Mouse (Mus musculus): ENCODE measurements around the gene Lrr1. TPM values are rescaled to one million over a fixed set of nuclear protein-coding genes. Genes with fewer than 3 reads are reported as not detected.
A peak's percentile ranks its signal among the peaks of the same experiment; 100 is the strongest.

Lrr1 gene
- total RNA-seq, 1 experiment = 10.4 TPM

DNA sequence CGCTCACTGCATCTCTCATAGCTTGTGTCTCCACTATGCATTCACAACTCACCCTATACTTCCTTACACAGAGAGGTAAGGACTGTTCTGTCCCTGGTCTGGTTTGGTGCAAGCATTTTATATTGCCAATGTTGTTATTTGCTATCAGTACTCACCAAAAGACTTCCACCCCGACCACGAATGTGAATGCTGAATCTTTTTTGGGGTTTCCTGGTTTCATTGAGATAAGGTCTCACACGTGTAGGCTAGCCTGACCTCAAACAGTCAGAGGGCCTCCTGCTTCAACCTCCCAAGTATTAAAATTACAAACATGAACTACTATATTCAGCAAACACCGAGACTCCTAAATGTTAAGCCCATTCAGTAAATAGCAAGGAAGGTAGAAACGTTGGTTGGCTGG, 37.3 kb upstream of the Lrr1 start:
- TF ChIP-seq ZNF384 (IDR thresholded peaks at IDR 0.05; ENCODE audit: low read depth, low read length) = no peak
- TF ChIP-seq ZC3H11A (IDR thresholded peaks at IDR 0.05; ENCODE audit: borderline replicate concordance, low read depth, low read length) = no peak
- no peak for TF ChIP-seq HCFC1 (IDR thresholded peaks at IDR 0.05; ENCODE audit: borderline replicate concordance, insufficient read depth, low read length)
- TF ChIP-seq MAFK (IDR thresholded peaks at IDR 0.05; ENCODE audit: insufficient read depth, low read depth, low read length) = no peak
- no peak for TF ChIP-seq CHD2 (IDR thresholded peaks at IDR 0.05; ENCODE audit: low read depth, low read length)
- Histone ChIP-seq H3K4me1 (ENCODE audit: control insufficient read depth in 2 of 2, insufficient read depth in 2 of 2, low read length in 2 of 2, poor library complexity in 1 of 2) (peaks cover 6 to 9% of the 10 kb centered on the region in 2 experiments), H3K4me3 (ENCODE audit: insufficient read depth in 1 of 2, low read depth in 1 of 2, low read length in 2 of 2, poor library complexity in 1 of 2, severe bottlenecking in 1 of 2) (no peak overlapping the region), H3K9me3 (ENCODE audit: control insufficient read depth, insufficient read depth, low read depth, low read length) (no peaks in the 10 kb centered on the region), H3K27ac (ENCODE audit: insufficient read depth, low read depth, low read length, poor library complexity, severe bottlenecking) (no peak overlapping the region), H3K36me3 (ENCODE audit: control insufficient read depth, insufficient read depth, low read length, poor library complexity, severe bottlenecking) (no peaks in the 10 kb centered on the region), H3K9ac (ENCODE audit: insufficient read depth, low read depth, low read length, poor library complexity, severe bottlenecking) (no peak overlapping the region)
- DNase-seq (ENCODE audit: low read depth, low spot score) = no peak
- in situ Hi-C loops (cut with MboI; ENCODE audit: low sequenced_read_pairs in 2 of 2, unreplicated experiment in 2 of 2) = no loop called here

DNA sequence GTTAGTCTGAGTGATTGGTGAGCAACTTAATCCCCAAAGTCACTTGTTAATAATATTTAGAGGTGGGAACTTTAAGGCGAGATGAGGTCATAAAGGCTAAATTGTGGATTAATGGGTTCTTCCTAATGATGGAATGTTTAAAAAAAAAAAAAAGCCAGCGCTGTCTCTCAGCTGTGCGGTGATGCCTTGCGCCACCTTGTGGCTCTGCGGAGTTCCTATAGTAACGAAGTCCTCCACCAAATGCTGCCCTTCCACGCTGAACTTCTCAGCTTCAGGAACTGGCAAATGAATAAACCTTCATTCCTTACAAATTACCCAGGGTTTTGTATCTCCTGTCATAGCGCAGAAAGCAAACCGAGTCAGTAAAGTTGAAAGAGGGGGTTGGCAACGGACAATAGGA, 36.6 kb upstream of the Lrr1 start:
- Histone ChIP-seq H3K36me3 (ENCODE audit: control insufficient read depth, insufficient read depth, low read length, poor library complexity, severe bottlenecking) (no peaks in the 10 kb centered on the region), H3K27ac (ENCODE audit: insufficient read depth, low read depth, low read length, poor library complexity, severe bottlenecking) (no peak overlapping the region), H3K4me3 (ENCODE audit: insufficient read depth in 1 of 2, low read depth in 1 of 2, low read length in 2 of 2, poor library complexity in 1 of 2, severe bottlenecking in 1 of 2) (no peak overlapping the region), H3K4me1 (ENCODE audit: control insufficient read depth in 2 of 2, insufficient read depth in 2 of 2, low read length in 2 of 2, poor library complexity in 1 of 2) (peaks cover 6 to 9% of the 10 kb centered on the region in 2 experiments), H3K9me3 (ENCODE audit: control insufficient read depth, insufficient read depth, low read depth, low read length) (no peaks in the 10 kb centered on the region), H3K9ac (ENCODE audit: insufficient read depth, low read depth, low read length, poor library complexity, severe bottlenecking) (no peak overlapping the region)
- TF ChIP-seq MAFK (IDR thresholded peaks at IDR 0.05; ENCODE audit: insufficient read depth, low read depth, low read length) (no peak), ZNF384 (IDR thresholded peaks at IDR 0.05; ENCODE audit: low read depth, low read length) (peak; percentile 99), CHD2 (IDR thresholded peaks at IDR 0.05; ENCODE audit: low read depth, low read length) (no peak), ZC3H11A (IDR thresholded peaks at IDR 0.05; ENCODE audit: borderline replicate concordance, low read depth, low read length) (0 out of 2 replicates have a peak, but pooled peaks have one; percentile 18)
- in situ Hi-C loops (cut with MboI; ENCODE audit: low sequenced_read_pairs in 2 of 2, unreplicated experiment in 2 of 2) = no loop called here
- DNase-seq (ENCODE audit: low read depth, low spot score) = no peak

GRCm38 (mm10) chr12:69139201-69139600, 29.4 kb upstream of the Lrr1 start:
- TF ChIP-seq ZNF384 (IDR thresholded peaks at IDR 0.05; ENCODE audit: low read depth, low read length) (no peak), HCFC1 (IDR thresholded peaks at IDR 0.05; ENCODE audit: borderline replicate concordance, insufficient read depth, low read length) (no peak), CHD2 (IDR thresholded peaks at IDR 0.05; ENCODE audit: low read depth, low read length) (no peak), ZC3H11A (IDR thresholded peaks at IDR 0.05; ENCODE audit: borderline replicate concordance, low read depth, low read length) (no peak), MAFK (IDR thresholded peaks at IDR 0.05; ENCODE audit: insufficient read depth, low read depth, low read length) (no peak)

DNA sequence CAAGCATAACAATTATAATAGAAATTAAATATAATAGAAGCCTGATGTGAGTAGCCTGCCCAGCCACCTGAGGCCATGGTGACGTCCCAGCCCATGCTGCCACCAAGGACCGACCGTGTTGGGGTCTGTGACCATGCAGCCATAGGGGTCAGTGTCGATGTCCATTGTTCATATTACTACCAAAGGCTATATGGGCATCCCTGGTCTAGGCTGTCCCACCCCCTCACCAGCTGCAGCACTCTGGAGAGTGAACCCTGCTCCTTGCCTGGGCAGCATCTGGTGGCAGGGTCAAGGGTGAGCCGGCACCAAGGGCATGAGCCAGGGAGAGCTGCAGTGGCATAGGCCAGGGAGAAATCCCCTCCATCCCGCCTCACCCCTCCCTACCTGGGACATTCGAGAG, 28.8 kb upstream of the Lrr1 start:
- TF ChIP-seq ZNF384 (IDR thresholded peaks at IDR 0.05; ENCODE audit: low read depth, low read length) (no peak), MAFK (IDR thresholded peaks at IDR 0.05; ENCODE audit: insufficient read depth, low read depth, low read length) (no peak), CHD2 (IDR thresholded peaks at IDR 0.05; ENCODE audit: low read depth, low read length) (no peak), ZC3H11A (IDR thresholded peaks at IDR 0.05; ENCODE audit: borderline replicate concordance, low read depth, low read length) (no peak), HCFC1 (IDR thresholded peaks at IDR 0.05; ENCODE audit: borderline replicate concordance, insufficient read depth, low read length) (no peak)
- Histone ChIP-seq H3K9me3 (ENCODE audit: control insufficient read depth, insufficient read depth, low read depth, low read length) (no peaks in the 10 kb centered on the region), H3K4me3 (ENCODE audit: insufficient read depth in 1 of 2, low read depth in 1 of 2, low read length in 2 of 2, poor library complexity in 1 of 2, severe bottlenecking in 1 of 2) (no peak overlapping the region), H3K27ac (ENCODE audit: insufficient read depth, low read depth, low read length, poor library complexity, severe bottlenecking) (no peak overlapping the region), H3K4me1 (ENCODE audit: control insufficient read depth in 2 of 2, insufficient read depth in 2 of 2, low read length in 2 of 2, poor library complexity in 1 of 2) (peaks cover 0 to 6% of the 10 kb centered on the region in 2 experiments; a peak in 1 of 4 replicates), H3K9ac (ENCODE audit: insufficient read depth, low read depth, low read length, poor library complexity, severe bottlenecking) (0 out of 2 replicates have a peak overlapping the region, but pooled peaks have one; percentile 26), H3K36me3 (ENCODE audit: control insufficient read depth, insufficient read depth, low read length, poor library complexity, severe bottlenecking) (no peaks in the 10 kb centered on the region)
- DNase-seq (ENCODE audit: low read depth, low spot score) = no peak
- in situ Hi-C loops (cut with MboI; ENCODE audit: low sequenced_read_pairs in 2 of 2, unreplicated experiment in 2 of 2) = no loop called here

More at GRCm38 (mm10) chr12:69139201-69139600, 29.4 kb upstream of the Lrr1 start:
- no peak for DNase-seq (ENCODE audit: low read depth, low spot score)
- Histone ChIP-seq H3K27ac (ENCODE audit: insufficient read depth, low read depth, low read length, poor library complexity, severe bottlenecking) (no peak overlapping the region), H3K4me3 (ENCODE audit: insufficient read depth in 1 of 2, low read depth in 1 of 2, low read length in 2 of 2, poor library complexity in 1 of 2, severe bottlenecking in 1 of 2) (no peak overlapping the region), H3K9me3 (ENCODE audit: control insufficient read depth, insufficient read depth, low read depth, low read length) (no peaks in the 10 kb centered on the region), H3K36me3 (ENCODE audit: control insufficient read depth, insufficient read depth, low read length, poor library complexity, severe bottlenecking) (no peaks in the 10 kb centered on the region), H3K9ac (ENCODE audit: insufficient read depth, low read depth, low read length, poor library complexity, severe bottlenecking) (no peak overlapping the region), H3K4me1 (ENCODE audit: control insufficient read depth in 2 of 2, insufficient read depth in 2 of 2, low read length in 2 of 2, poor library complexity in 1 of 2) (peaks cover 0 to 6% of the 10 kb centered on the region in 2 experiments; a peak in 1 of 4 replicates)
- in situ Hi-C loops (cut with MboI; ENCODE audit: low sequenced_read_pairs in 2 of 2, unreplicated experiment in 2 of 2) = no loop called here

GRCm38 (mm10) chr12:69143460-69143859, 25.2 kb upstream of the Lrr1 start:
- H3K27ac ChIP-seq (ENCODE audit: insufficient read depth, low read depth, low read length, poor library complexity, severe bottlenecking) = no peak overlapping the region
- H3K9ac ChIP-seq (ENCODE audit: insufficient read depth, low read depth, low read length, poor library complexity, severe bottlenecking) = no peak overlapping the region
- TF ChIP-seq CHD2 (IDR thresholded peaks at IDR 0.05; ENCODE audit: low read depth, low read length) (no peak), ZC3H11A (IDR thresholded peaks at IDR 0.05; ENCODE audit: borderline replicate concordance, low read depth, low read length) (no peak), ZNF384 (IDR thresholded peaks at IDR 0.05; ENCODE audit: low read depth, low read length) (no peak), MAFK (IDR thresholded peaks at IDR 0.05; ENCODE audit: insufficient read depth, low read depth, low read length) (no peak), HCFC1 (IDR thresholded peaks at IDR 0.05; ENCODE audit: borderline replicate concordance, insufficient read depth, low read length) (no peak)
- H3K4me1 ChIP-seq (ENCODE audit: control insufficient read depth in 2 of 2, insufficient read depth in 2 of 2, low read length in 2 of 2, poor library complexity in 1 of 2) = peaks cover 0 to 9% of the 10 kb centered on the region in 2 experiments; a peak in 2 of 4 replicates
- in situ Hi-C loops (cut with MboI; ENCODE audit: low sequenced_read_pairs in 2 of 2, unreplicated experiment in 2 of 2) = no loop called here
- H3K9me3 ChIP-seq (ENCODE audit: control insufficient read depth, insufficient read depth, low read depth, low read length) = no peaks in the 10 kb centered on the region
- no peak for DNase-seq (ENCODE audit: low read depth, low spot score)
- H3K36me3 ChIP-seq (ENCODE audit: control insufficient read depth, insufficient read depth, low read length, poor library complexity, severe bottlenecking) = no peaks in the 10 kb centered on the region
- no peak overlapping the region for H3K4me3 ChIP-seq (ENCODE audit: insufficient read depth in 1 of 2, low read depth in 1 of 2, low read length in 2 of 2, poor library complexity in 1 of 2, severe bottlenecking in 1 of 2)
